Mouse (Mus musculus): Measurements from ENCODE around the gene Ccar1. TPM values are rescaled to one million over a fixed set of nuclear protein-coding genes. Genes with fewer than 3 reads are reported as not detected.

The Ccar1 gene
- polyA plus RNA-seq (2015; fragmentation: Illumina TruSeq; extraction: RNeasy Lipid Tissue Mini Kit (QIAGEN cat#74804); ENCODE audit: low read depth, low replicate concordance): 36.1 TPM

GRCm38 (mm10) chr10:62792177-62793090 is at the start of gene Ccar1:
TSS of gene Ccar1 (minus strand) at chr10:62792286.

GRCm38 (mm10) chr10:62725771-62726687 is 66.1 kb downstream of the Ccar1 start, which contains the start of gene Stox1:
TSS of gene Stox1 (minus strand) at chr10:62726128.

Other genes starting within 250 kb of the Ccar1 start
- gene Kif1bp, start 213.8 kb downstream of the Ccar1 start, polyA plus RNA-seq (2015; fragmentation: Illumina TruSeq; extraction: RNeasy Lipid Tissue Mini Kit (QIAGEN cat#74804); ENCODE audit: low read depth, low replicate concordance): 176 TPM
- gene Ddx21, start 190.0 kb downstream of the Ccar1 start, polyA plus RNA-seq (2015; fragmentation: Illumina TruSeq; extraction: RNeasy Lipid Tissue Mini Kit (QIAGEN cat#74804); ENCODE audit: low read depth, low replicate concordance): 14.9 TPM
- gene Ddx50, start 141.1 kb downstream of the Ccar1 start, polyA plus RNA-seq (2015; fragmentation: Illumina TruSeq; extraction: RNeasy Lipid Tissue Mini Kit (QIAGEN cat#74804); ENCODE audit: low read depth, low replicate concordance): 85.4 TPM
- 3.6 TPM for gene Stox1, start 66.2 kb downstream of the Ccar1 start, polyA plus RNA-seq (2015; fragmentation: Illumina TruSeq; extraction: RNeasy Lipid Tissue Mini Kit (QIAGEN cat#74804); ENCODE audit: low read depth, low replicate concordance)
- gene Tet1, start 116.7 kb upstream of the Ccar1 start, polyA plus RNA-seq (2015; fragmentation: Illumina TruSeq; extraction: RNeasy Lipid Tissue Mini Kit (QIAGEN cat#74804); ENCODE audit: low read depth, low replicate concordance): 4.6 TPM
- gene Slc25a16, start 128.3 kb upstream of the Ccar1 start, polyA plus RNA-seq (2015; fragmentation: Illumina TruSeq; extraction: RNeasy Lipid Tissue Mini Kit (QIAGEN cat#74804); ENCODE audit: low read depth, low replicate concordance): 32.6 TPM
- gene Dna2, start 154.7 kb upstream of the Ccar1 start, polyA plus RNA-seq (2015; fragmentation: Illumina TruSeq; extraction: RNeasy Lipid Tissue Mini Kit (QIAGEN cat#74804); ENCODE audit: low read depth, low replicate concordance): 2.0 TPM
- gene Rufy2, start 187.9 kb upstream of the Ccar1 start, polyA plus RNA-seq (2015; fragmentation: Illumina TruSeq; extraction: RNeasy Lipid Tissue Mini Kit (QIAGEN cat#74804); ENCODE audit: low read depth, low replicate concordance): 64.2 TPM
- 52.7 TPM for gene Hnrnph3, start 231.9 kb upstream of the Ccar1 start, polyA plus RNA-seq (2015; fragmentation: Illumina TruSeq; extraction: RNeasy Lipid Tissue Mini Kit (QIAGEN cat#74804); ENCODE audit: low read depth, low replicate concordance)
- 2.4 TPM for gene Pbld2, start 232.0 kb upstream of the Ccar1 start, polyA plus RNA-seq (2015; fragmentation: Illumina TruSeq; extraction: RNeasy Lipid Tissue Mini Kit (QIAGEN cat#74804); ENCODE audit: low read depth, low replicate concordance)